Comparison of ENCODE assay signal across 38 mouse cellular contexts in genomic region chr11:53591116-53591515, GRCm38 (mm10). TPM values are rescaled to one million over a fixed set of nuclear protein-coding genes. Genes with fewer than 3 reads are reported as not detected.
"Had no signal": no experiment of that assay in that cellular context is flagged by ENCODE, and none has a peak within 500 bp of the region (broad histone marks: within the 10 kb centered on the region; RNA-seq: fewer than 3 reads in every experiment).

No protein-coding gene starts in this region.

- H3K4me3 ChIP-seq: embryonic facial prominence, embryonic 10.5 days; embryonic facial prominence, embryonic 12.5 days; embryonic facial prominence, embryonic 13.5 days; embryonic facial prominence, embryonic 15.5 days; forebrain, embryonic 10.5 days; forebrain, embryonic 12.5 days; forebrain, embryonic 15.5 days; gastrocnemius, adult 2 months; heart, adult 2 months had no signal

- H3K4me1 ChIP-seq: embryonic facial prominence, embryonic 10.5 days; embryonic facial prominence, embryonic 12.5 days; embryonic facial prominence, embryonic 13.5 days; embryonic facial prominence, embryonic 15.5 days; forebrain, embryonic 10.5 days; forebrain, embryonic 12.5 days; forebrain, embryonic 15.5 days; heart, embryonic 10.5 days had no signal

- H3K4me2 ChIP-seq: embryonic facial prominence, embryonic 12.5 days; embryonic facial prominence, embryonic 13.5 days; embryonic facial prominence, embryonic 15.5 days; forebrain, embryonic 12.5 days; forebrain, embryonic 15.5 days had no signal

- DNase-seq: cerebellum, adult 9-11 months; cerebellum, postnatal 10 days; cerebellum, postnatal 14 days; cerebellum, postnatal 25 days; cerebellum, postnatal 36 days; embryo, embryonic 11 days; forebrain, postnatal 0 days; gastrocnemius, adult 2 months; gastrocnemius, postnatal 10 days; gastrocnemius, postnatal 14 days; gastrocnemius, postnatal 25 days; gastrocnemius, postnatal 36 days; heart, adult 11 months; heart, adult 18-20 months; heart, adult 2 months had no signal

- ATAC-seq: forebrain, embryonic 14.5 days; forebrain, embryonic 15.5 days; forebrain, embryonic 16.5 days; forebrain, postnatal 0 days had no signal

- H3K9me3 ChIP-seq: embryonic facial prominence, embryonic 10.5 days; embryonic facial prominence, embryonic 12.5 days; embryonic facial prominence, embryonic 13.5 days; embryonic facial prominence, embryonic 15.5 days; forebrain, embryonic 10.5 days; forebrain, embryonic 12.5 days; forebrain, embryonic 15.5 days; heart, embryonic 10.5 days had no signal

- H3K27me3 ChIP-seq: embryonic facial prominence, embryonic 12.5 days; embryonic facial prominence, embryonic 13.5 days; embryonic facial prominence, embryonic 15.5 days; forebrain, embryonic 12.5 days; forebrain, embryonic 15.5 days had no signal

- H3K27ac ChIP-seq: embryonic facial prominence, embryonic 10.5 days; embryonic facial prominence, embryonic 12.5 days; embryonic facial prominence, embryonic 13.5 days; embryonic facial prominence, embryonic 15.5 days; forebrain, embryonic 10.5 days; forebrain, embryonic 12.5 days; forebrain, embryonic 15.5 days; gastrocnemius, adult 2 months; heart, adult 2 months; heart, embryonic 10.5 days had no signal

- H3K9ac ChIP-seq: embryonic facial prominence, embryonic 12.5 days; embryonic facial prominence, embryonic 15.5 days; forebrain, embryonic 12.5 days; forebrain, embryonic 15.5 days; forebrain, postnatal 0 days had no signal

RNA-seq across cellular contexts. Expression of gene Il4, which starts 27.4 kb away (rescaled TPM):
- total RNA-seq: forebrain, postnatal 0 days; gastrocnemius, adult 18-20 months; gastrocnemius, adult 2 months; gastrocnemius, adult 8-10 months; gastrocnemius, postnatal 10 days; gastrocnemius, postnatal 14 days; gastrocnemius, postnatal 25 days; gastrocnemius, postnatal 36 days; heart, adult 18-20 months; heart, adult 2 months; heart, adult 8-10 months had no signal
- polyA plus RNA-seq: cortical plate, adult 2 months; erythroblast, embryonic 14.5 days; frontal cortex, adult 2 months; gonadal fat pad, adult 2 months had no signal

RNA-seq across cellular contexts. Expression of gene Il13, which starts 43.4 kb away (rescaled TPM):
- total RNA-seq: common myeloid progenitor, adult 5-6 weeks; forebrain, postnatal 0 days; gastrocnemius, adult 18-20 months; gastrocnemius, adult 2 months; gastrocnemius, adult 8-10 months; gastrocnemius, postnatal 10 days; gastrocnemius, postnatal 14 days; gastrocnemius, postnatal 25 days; gastrocnemius, postnatal 36 days; gastrocnemius, postnatal 4 days; granulocyte monocyte progenitor cell, adult 5-6 weeks; heart, adult 18-20 months; heart, adult 2 months; heart, adult 8-10 months had no signal
- polyA plus RNA-seq: cortical plate, adult 2 months; embryonic facial prominence, embryonic 10.5 days; embryonic facial prominence, embryonic 11.5 days; embryonic facial prominence, embryonic 12.5 days; embryonic facial prominence, embryonic 13.5 days; embryonic facial prominence, embryonic 14.5 days; embryonic facial prominence, embryonic 15.5 days; erythroblast, embryonic 14.5 days; forebrain, embryonic 10.5 days; forebrain, embryonic 11.5 days; forebrain, embryonic 12.5 days; forebrain, embryonic 14.5 days; forebrain, embryonic 15.5 days; forebrain, embryonic 16.5 days; forebrain, postnatal 0 days; frontal cortex, adult 2 months; heart, adult 2 months; heart, embryonic 10.5 days had no signal
